Mouse (Mus musculus): ENCODE results near the gene Cacng3.
A peak's percentile ranks its signal among the peaks of the same experiment; 100 is the strongest.

Cacng3 gene

GRCm38 (mm10) chr7:122718540-122718939, 48.2 kb downstream of the Cacng3 start:
- no peak for DNase-seq (ENCODE audit: low spot score in 2 of 2)

- DNase-seq (ENCODE audit: low spot score in 2 of 2) = peak in 1 of 2 experiments; percentile 18
Observed at GRCm38 (mm10) chr7:122723358-122723876, 53.1 kb downstream of the Cacng3 start.

GRCm38 (mm10) chr7:122726376-122726775, 56.1 kb downstream of the Cacng3 start:
- DNase-seq (ENCODE audit: low spot score in 2 of 2) = no peak

- DNase-seq (ENCODE audit: low spot score in 2 of 2) = no peak
Observed at GRCm38 (mm10) chr7:122728186-122728585, 57.9 kb downstream of the Cacng3 start.

GRCm38 (mm10) chr7:122728846-122729245, 58.6 kb downstream of the Cacng3 start:
- no peak for DNase-seq (ENCODE audit: low spot score in 2 of 2)

GRCm38 (mm10) chr7:122735323-122735722, 65.0 kb downstream of the Cacng3 start:
- DNase-seq (ENCODE audit: low spot score in 2 of 2) = no peak

- no peak for DNase-seq (ENCODE audit: low spot score in 2 of 2)
Observed at GRCm38 (mm10) chr7:122738541-122738940, 68.2 kb downstream of the Cacng3 start.

GRCm38 (mm10) chr7:122740663-122741062, 70.4 kb downstream of the Cacng3 start:
- no peak for DNase-seq (ENCODE audit: low spot score in 2 of 2)

- DNase-seq (ENCODE audit: low spot score in 2 of 2) = no peak
Observed at GRCm38 (mm10) chr7:122755920-122756603, 85.8 kb downstream of the Cacng3 start.

GRCm38 (mm10) chr7:122758645-122759044, 88.4 kb downstream of the Cacng3 start:
- DNase-seq (ENCODE audit: low spot score in 2 of 2) = no peak

GRCm38 (mm10) chr7:122764506-122764905, 94.2 kb downstream of the Cacng3 start:
- no peak for DNase-seq (ENCODE audit: low spot score in 2 of 2)

- no peak for DNase-seq (ENCODE audit: low spot score in 2 of 2)
Observed at GRCm38 (mm10) chr7:122768292-122769020, 98.2 kb downstream of the Cacng3 start.

GRCm38 (mm10) chr7:122779601-122780000, 109.3 kb downstream of the Cacng3 start:
- DNase-seq (ENCODE audit: low spot score in 2 of 2) = no peak

- DNase-seq (ENCODE audit: low spot score in 2 of 2) = no peak
Observed at GRCm38 (mm10) chr7:122789929-122790328, 119.6 kb downstream of the Cacng3 start.

GRCm38 (mm10) chr7:122793655-122794346, 123.5 kb downstream of the Cacng3 start:
- DNase-seq (ENCODE audit: low spot score in 2 of 2) = no peak

GRCm38 (mm10) chr7:122795140-122795539, 124.8 kb downstream of the Cacng3 start:
- no peak for DNase-seq (ENCODE audit: low spot score in 2 of 2)

- DNase-seq (ENCODE audit: low spot score in 2 of 2) = no peak
Observed at GRCm38 (mm10) chr7:122800821-122801220, 130.5 kb downstream of the Cacng3 start.

- no peak for DNase-seq (ENCODE audit: low spot score in 2 of 2)
Observed at GRCm38 (mm10) chr7:122803839-122804496, 133.7 kb downstream of the Cacng3 start.

- DNase-seq (ENCODE audit: low spot score in 2 of 2) = no peak
Observed at GRCm38 (mm10) chr7:122806531-122806930, 136.2 kb downstream of the Cacng3 start.

GRCm38 (mm10) chr7:122813724-122814123, 143.4 kb downstream of the Cacng3 start:
- peak in 1 of 2 experiments; percentile 19 for DNase-seq (ENCODE audit: low spot score in 2 of 2)

- DNase-seq (ENCODE audit: low spot score in 2 of 2) = peak in 1 of 2 experiments; percentile 18
Observed at GRCm38 (mm10) chr7:122817565-122817964, 147.3 kb downstream of the Cacng3 start.
